ENCODE assay signal across 14 mouse cellular contexts in genomic region chr1:158477841-158478240, GRCm38 (mm10).
DNase-seq lines count a peak whose midpoint lies in the region.
"Had no signal": no experiment of that assay in that cellular context is flagged by ENCODE, and none has a peak within 500 bp of the region (broad histone marks: within the 10 kb centered on the region; RNA-seq: fewer than 3 reads in every experiment).

No protein-coding gene starts in this region.

- DNase-seq in adrenal gland, adult (ENCODE audit: inconsistent age in 2 of 2, low spot score in 1 of 2) = peak; percentile 12 to 80
- no peak for DNase-seq in adrenal gland, adult 8-10 months
- DNase-seq in adrenal gland, postnatal 10 days = peak; percentile 6
- no peak for DNase-seq in adrenal gland, adult 18-20 months (ENCODE audit: low spot score in 2 of 2)
- DNase-seq in Muller cell, postnatal 12 days (ENCODE audit: inconsistent ontology term) = peak; percentile 85
- no peak for DNase-seq in cerebellum, postnatal 10 days
- DNase-seq: B cell, adult 2 months; cerebellum, adult 11-12 months; cerebellum, adult 2 months; cerebellum, adult 9-10 months; cerebellum, postnatal 14 days; cerebellum, postnatal 36 days; embryo, embryonic 11 days; gastrocnemius, adult 2 months had no signal

Comparison
In these comparisons a context has a peak if more than half of its experiments do, and no peak if none do; other contexts are left out.
1. DNase-seq: peak in adrenal gland, adult (2 of 2), adrenal gland, postnatal 10 days (single experiment) and Muller cell, postnatal 12 days (single experiment); none in adrenal gland, adult 8-10 months (single experiment), adrenal gland, adult 18-20 months (0 of 2) and cerebellum, postnatal 10 days (0 of 2).